Mouse (Mus musculus): ENCODE data around the gene Sfn.

GRCm38 (mm10) chr4:133631071-133631768, 29.3 kb upstream of the Sfn start:
- TF ChIP-seq POLR2A (IDR thresholded peaks at IDR 0.05; ENCODE audit: insufficient read depth, low read depth, low read length) = no peak
- TF ChIP-seq CTCF (IDR thresholded peaks at IDR 0.05; ENCODE audit: insufficient read depth, low read depth, low read length) = no peak

Measured in olfactory bulb, adult 2 months (tissue).